Mouse (Mus musculus) lung, postnatal 14 days (tissue): ENCODE data around the gene Grik1.
A peak's percentile ranks its signal among the peaks of the same experiment; 100 is the strongest.

Experiments used
- DNase-seq: peaks from one replicate; pipeline ENCODE4 v3.0.0; 2021

Gene Grik1

GRCm38 (mm10) chr16:88290132-88290772 lies at the start of gene Grik1:
TSS of gene Grik1 (minus strand) at chr16:88290265.
- DNase-seq: no peak

- DNase-seq: no peak
Measured at GRCm38 (mm10) chr16:88294209-88294608, 4.1 kb upstream of the Grik1 start.

- DNase-seq: no peak
Measured at GRCm38 (mm10) chr16:88289421-88290081, 514 bp downstream of the Grik1 start.

GRCm38 (mm10) chr16:88258407-88258806 lies 31.7 kb downstream of the Grik1 start:
- DNase-seq: no peak

- no peak for DNase-seq
Measured at GRCm38 (mm10) chr16:88257072-88257471, 33.0 kb downstream of the Grik1 start.

- no peak for DNase-seq
Measured at GRCm38 (mm10) chr16:88256101-88256500, 34.0 kb downstream of the Grik1 start.

- DNase-seq: no peak
Measured at GRCm38 (mm10) chr16:88252676-88253075, 37.4 kb downstream of the Grik1 start.

GRCm38 (mm10) chr16:88251049-88251448 lies 39.0 kb downstream of the Grik1 start:
- DNase-seq: no peak

GRCm38 (mm10) chr16:88249825-88250224 lies 40.2 kb downstream of the Grik1 start:
- no peak for DNase-seq

GRCm38 (mm10) chr16:88247586-88247985 lies 42.5 kb downstream of the Grik1 start:
- DNase-seq: no peak

GRCm38 (mm10) chr16:88244658-88245057 lies 45.4 kb downstream of the Grik1 start:
- DNase-seq: no peak

- DNase-seq: no peak
Measured at GRCm38 (mm10) chr16:88225616-88226015, 64.4 kb downstream of the Grik1 start.

GRCm38 (mm10) chr16:88221932-88222331 lies 68.1 kb downstream of the Grik1 start:
- DNase-seq: no peak

GRCm38 (mm10) chr16:88212531-88212930 lies 77.5 kb downstream of the Grik1 start:
- no peak for DNase-seq

- no peak for DNase-seq
Measured at GRCm38 (mm10) chr16:88211852-88212251, 78.2 kb downstream of the Grik1 start.

- DNase-seq: peak; percentile 53
Measured at GRCm38 (mm10) chr16:88204400-88204799, 85.7 kb downstream of the Grik1 start.

GRCm38 (mm10) chr16:88203985-88204384 lies 86.1 kb downstream of the Grik1 start:
- no peak for DNase-seq

- DNase-seq: no peak
Measured at GRCm38 (mm10) chr16:88187433-88188037, 102.5 kb downstream of the Grik1 start.

GRCm38 (mm10) chr16:88178813-88179212 lies 111.3 kb downstream of the Grik1 start:
- no peak for DNase-seq

- DNase-seq: no peak
Measured at GRCm38 (mm10) chr16:88177364-88177763, 112.7 kb downstream of the Grik1 start.

- no peak for DNase-seq
Measured at GRCm38 (mm10) chr16:88174083-88174721, 115.9 kb downstream of the Grik1 start.

- DNase-seq: no peak
Measured at GRCm38 (mm10) chr16:88166547-88166946, 123.5 kb downstream of the Grik1 start.

- no peak for DNase-seq
Measured at GRCm38 (mm10) chr16:88142574-88142973, 147.5 kb downstream of the Grik1 start.

GRCm38 (mm10) chr16:88142136-88142535 lies 147.9 kb downstream of the Grik1 start:
- no peak for DNase-seq
